Comparison of ENCODE assay signal across 13 mouse cellular contexts in the genomic region with DNA sequence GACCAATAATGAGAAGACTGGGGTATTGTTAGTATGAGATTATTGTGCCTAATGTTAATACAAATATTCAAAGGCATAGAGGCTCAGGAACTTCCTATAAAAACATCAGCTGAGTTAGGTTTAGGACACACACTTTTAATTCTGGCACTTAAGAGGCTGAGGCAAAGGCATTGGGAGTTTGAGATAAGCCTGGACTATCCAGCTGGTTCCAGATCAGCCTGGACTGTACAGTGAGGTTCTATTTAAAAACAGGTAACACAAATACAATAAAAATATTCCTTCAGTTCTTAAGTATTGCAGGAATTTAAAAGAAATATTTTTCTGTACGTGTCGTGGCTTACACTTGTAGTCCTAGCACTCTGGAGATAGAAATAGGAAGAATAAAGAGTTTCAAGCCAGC. TPM values are rescaled to one million over a fixed set of nuclear protein-coding genes. Genes with fewer than 3 reads are reported as not detected.
"Had no signal": no experiment of that assay in that cellular context is flagged by ENCODE, and none has a peak within 500 bp of the region (broad histone marks: within the 10 kb centered on the region; RNA-seq: fewer than 3 reads in every experiment).

No protein-coding gene starts in this region.

- H3K27me3 ChIP-seq: midbrain, embryonic 12.5 days; neural tube, embryonic 13.5 days had no signal

- H3K9me3 ChIP-seq: limb, embryonic 10.5 days; midbrain, embryonic 12.5 days; neural tube, embryonic 13.5 days had no signal

- ATAC-seq: midbrain, embryonic 16.5 days had no signal

- H3K36me3 ChIP-seq: midbrain, embryonic 12.5 days; neural tube, embryonic 13.5 days had no signal

- H3K9ac ChIP-seq: midbrain, embryonic 12.5 days; neural tube, embryonic 13.5 days had no signal

- H3K4me3 ChIP-seq: left cerebral cortex, adult 2 months; limb, embryonic 10.5 days; midbrain, embryonic 12.5 days; neural tube, embryonic 13.5 days had no signal

- DNase-seq: kidney, postnatal 25 days; lung, adult 18-20 months; retina, postnatal 1 day; right cerebral cortex, postnatal 4 days; spleen, adult 18-20 months; thymus, adult 18-20 months; thymus, postnatal 14 days had no signal

- H3K4me1 ChIP-seq: limb, embryonic 10.5 days; midbrain, embryonic 12.5 days; neural tube, embryonic 13.5 days had no signal

- H3K4me2 ChIP-seq: midbrain, embryonic 12.5 days; neural tube, embryonic 13.5 days had no signal

- H3K27ac ChIP-seq: left cerebral cortex, adult 2 months; limb, embryonic 10.5 days; midbrain, embryonic 12.5 days; neural tube, embryonic 13.5 days had no signal

RNA-seq across cellular contexts. Expression of a gene that starts 43.1 kb away (rescaled TPM):
- total RNA-seq: megakaryocyte-erythroid progenitor cell, adult 5-6 weeks had no signal
